Mouse (Mus musculus): ENCODE data around the gene Tmem80. TPM values are rescaled to one million over a fixed set of nuclear protein-coding genes. Genes with fewer than 3 reads are reported as not detected.

Gene Tmem80
- polyA plus RNA-seq, 1 experiment from 2014 or later = 40.2 TPM

GRCm38 (mm10) chr7:141315974-141316373 lies 11.6 kb upstream of the Tmem80 start:
- no peaks in the 10 kb centered on the region for H3K27me3 ChIP-seq (ENCODE audit: control insufficient read depth, insufficient read depth, low read length)
- H3K27ac ChIP-seq (ENCODE audit: low read depth, low read length) = no peak overlapping the region
- H3K9me3 ChIP-seq (ENCODE audit: control insufficient read depth, low read length) = no peaks in the 10 kb centered on the region
- no peaks in the 10 kb centered on the region for H3K4me1 ChIP-seq (ENCODE audit: control insufficient read depth, insufficient read depth, low read length)
- WGBS = 84% methylated on average over 5 of the region's 5 CpGs
- H3K9ac ChIP-seq (replicated peaks; ENCODE audit: low read depth, low read length) = no peak overlapping the region
- H3K36me3 ChIP-seq (ENCODE audit: control insufficient read depth, insufficient read depth, low read length) = peaks cover 77% of the 10 kb centered on the region
- no peak overlapping the region for H3K4me2 ChIP-seq (ENCODE audit: low read depth, low read length)
- H3K4me3 ChIP-seq (ENCODE audit: low read depth, low read length) = no peak overlapping the region
- no peak for ATAC-seq (ENCODE audit: low read depth)

GRCm38 (mm10) chr7:141317619-141318132 lies 9.9 kb upstream of the Tmem80 start:
- 79% methylated on average over 1 of the region's 1 CpGs for WGBS

GRCm38 (mm10) chr7:141319446-141319845 lies 8.1 kb upstream of the Tmem80 start:
- WGBS = 77% methylated on average over 2 of the region's 2 CpGs
- no peak for ATAC-seq (ENCODE audit: low read depth)

More at GRCm38 (mm10) chr7:141317619-141318132, 9.9 kb upstream of the Tmem80 start:
- Histone ChIP-seq H3K4me1 (ENCODE audit: control insufficient read depth, insufficient read depth, low read length) (no peaks in the 10 kb centered on the region), H3K4me2 (ENCODE audit: low read depth, low read length) (no peak overlapping the region), H3K4me3 (ENCODE audit: low read depth, low read length) (no peak overlapping the region), H3K27ac (ENCODE audit: low read depth, low read length) (no peak overlapping the region), H3K9ac (replicated peaks; ENCODE audit: low read depth, low read length) (no peak overlapping the region), H3K27me3 (ENCODE audit: control insufficient read depth, insufficient read depth, low read length) (no peaks in the 10 kb centered on the region), H3K36me3 (ENCODE audit: control insufficient read depth, insufficient read depth, low read length) (peaks cover 77% of the 10 kb centered on the region), H3K9me3 (ENCODE audit: control insufficient read depth, low read length) (no peaks in the 10 kb centered on the region)
- ATAC-seq (ENCODE audit: low read depth) = no peak

GRCm38 (mm10) chr7:141324686-141325085 lies 2.9 kb upstream of the Tmem80 start:
- 78% methylated on average over 1 of the region's 1 CpGs for WGBS
- Histone ChIP-seq H3K27me3 (ENCODE audit: control insufficient read depth, insufficient read depth, low read length) (no peaks in the 10 kb centered on the region), H3K4me2 (ENCODE audit: low read depth, low read length) (no peak overlapping the region), H3K27ac (ENCODE audit: low read depth, low read length) (no peak overlapping the region), H3K9me3 (ENCODE audit: control insufficient read depth, low read length) (no peaks in the 10 kb centered on the region), H3K4me1 (ENCODE audit: control insufficient read depth, insufficient read depth, low read length) (peaks cover 26% of the 10 kb centered on the region), H3K9ac (replicated peaks; ENCODE audit: low read depth, low read length) (no peak overlapping the region), H3K4me3 (ENCODE audit: low read depth, low read length) (no peak overlapping the region), H3K36me3 (ENCODE audit: control insufficient read depth, insufficient read depth, low read length) (peaks cover 34% of the 10 kb centered on the region)
- ATAC-seq (ENCODE audit: low read depth) = no peak

More at GRCm38 (mm10) chr7:141319446-141319845, 8.1 kb upstream of the Tmem80 start:
- Histone ChIP-seq H3K4me1 (ENCODE audit: control insufficient read depth, insufficient read depth, low read length) (0 out of 2 replicates have a peak, but pooled peaks cover under 1% of the 10 kb centered on the region), H3K36me3 (ENCODE audit: control insufficient read depth, insufficient read depth, low read length) (peaks cover 70% of the 10 kb centered on the region), H3K9me3 (ENCODE audit: control insufficient read depth, low read length) (no peaks in the 10 kb centered on the region), H3K27ac (ENCODE audit: low read depth, low read length) (no peak overlapping the region), H3K4me2 (ENCODE audit: low read depth, low read length) (no peak overlapping the region), H3K9ac (replicated peaks; ENCODE audit: low read depth, low read length) (no peak overlapping the region), H3K27me3 (ENCODE audit: control insufficient read depth, insufficient read depth, low read length) (no peaks in the 10 kb centered on the region), H3K4me3 (ENCODE audit: low read depth, low read length) (no peak overlapping the region)

DNA sequence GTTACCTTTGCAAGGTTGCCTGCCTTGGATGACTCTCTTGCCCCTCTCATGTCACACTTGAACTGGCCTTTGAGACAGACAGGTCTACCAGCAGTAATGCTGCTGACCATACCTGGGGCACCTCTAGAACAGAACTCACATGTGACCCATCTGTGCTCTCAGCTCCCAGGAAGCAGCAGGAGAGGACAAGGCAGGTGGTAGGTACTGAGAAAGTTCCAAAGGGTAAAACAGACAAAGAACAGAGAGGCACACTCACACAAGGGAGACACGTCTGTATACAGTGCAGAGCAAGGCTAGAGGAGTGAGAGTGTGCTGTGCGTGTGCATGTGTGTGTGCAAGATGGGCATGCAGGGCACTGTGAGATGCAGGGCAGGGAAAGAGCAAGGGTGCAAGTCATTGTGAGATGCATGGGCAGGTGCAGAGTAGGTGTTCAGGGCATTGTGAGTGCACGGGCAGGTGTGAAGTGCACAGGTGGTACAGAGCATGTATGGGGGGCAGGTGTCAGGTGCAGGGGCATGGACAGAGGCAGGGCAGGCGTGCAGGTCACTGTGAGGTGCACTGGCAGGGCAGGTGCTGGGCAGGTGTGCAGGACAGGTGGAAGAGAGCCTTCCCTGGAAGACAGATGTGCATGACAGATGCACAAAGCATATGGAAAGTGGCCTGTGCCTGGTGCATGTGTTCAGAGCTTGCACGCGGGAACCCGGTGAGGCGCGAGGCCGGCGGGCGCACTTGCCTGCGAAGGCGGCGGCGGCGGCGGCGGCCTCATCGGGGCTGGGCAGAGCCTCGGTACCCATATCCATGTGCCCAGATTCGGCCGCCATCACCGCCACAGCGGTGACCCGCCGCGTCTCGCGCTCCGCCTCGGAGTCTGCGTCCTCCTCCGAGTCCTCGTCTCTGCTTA lies 743 bp upstream of the Tmem80 start:
- Histone ChIP-seq H3K27ac (ENCODE audit: low read depth, low read length) (peak overlapping the region; percentile 99), H3K4me3 (ENCODE audit: low read depth, low read length) (peak overlapping the region; percentile 66), H3K36me3 (ENCODE audit: control insufficient read depth, insufficient read depth, low read length) (peaks cover 16% of the 10 kb centered on the region), H3K9ac (replicated peaks; ENCODE audit: low read depth, low read length) (peak overlapping the region; percentile 95), H3K9me3 (ENCODE audit: control insufficient read depth, low read length) (no peaks in the 10 kb centered on the region), H3K27me3 (ENCODE audit: control insufficient read depth, insufficient read depth, low read length) (no peaks in the 10 kb centered on the region), H3K4me1 (ENCODE audit: control insufficient read depth, insufficient read depth, low read length) (peaks cover 26% of the 10 kb centered on the region), H3K4me2 (ENCODE audit: low read depth, low read length) (peak overlapping the region; percentile 99)
- ATAC-seq (ENCODE audit: low read depth) = peak; percentile 18
- 4% methylated on average over 35 of the region's 35 CpGs for WGBS

GRCm38 (mm10) chr7:141328373-141328990 lies 943 bp downstream of the Tmem80 start:
- Histone ChIP-seq H3K36me3 (ENCODE audit: control insufficient read depth, insufficient read depth, low read length) (no peaks in the 10 kb centered on the region; the same call in 1 of the 2 replicates), H3K9ac (replicated peaks; ENCODE audit: low read depth, low read length) (peak overlapping the region; percentile 95), H3K4me2 (ENCODE audit: low read depth, low read length) (peak overlapping the region; percentile 99), H3K27me3 (ENCODE audit: control insufficient read depth, insufficient read depth, low read length) (no peaks in the 10 kb centered on the region), H3K9me3 (ENCODE audit: control insufficient read depth, low read length) (no peaks in the 10 kb centered on the region), H3K4me3 (ENCODE audit: low read depth, low read length) (peak overlapping the region; percentile 66), H3K27ac (ENCODE audit: low read depth, low read length) (peak overlapping the region; percentile 99), H3K4me1 (ENCODE audit: control insufficient read depth, insufficient read depth, low read length) (peaks cover 26% of the 10 kb centered on the region)
- WGBS = 20% methylated on average over 24 of the region's 24 CpGs
- peak; percentile 28 for ATAC-seq (ENCODE audit: low read depth)

DNA sequence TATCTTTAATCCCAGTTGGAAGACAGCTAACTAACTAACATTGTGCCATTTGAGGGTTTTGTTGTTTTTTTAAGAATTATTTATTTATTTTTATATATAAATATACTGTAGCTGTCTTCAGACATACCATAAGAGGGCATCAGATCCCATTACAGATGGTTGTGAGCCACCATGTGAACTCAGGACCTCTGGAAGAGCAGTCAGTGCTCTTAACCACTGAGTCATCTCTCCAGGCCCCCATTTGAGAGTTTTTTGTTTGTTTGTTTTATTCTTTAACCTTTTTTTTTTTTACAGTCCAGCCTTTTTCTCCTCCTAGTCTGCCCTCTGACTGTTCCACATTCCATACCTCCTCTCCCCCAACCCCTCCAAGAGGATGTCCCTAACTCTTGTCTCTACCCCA lies 3.2 kb downstream of the Tmem80 start:
- no peak for ATAC-seq (ENCODE audit: low read depth)
- Histone ChIP-seq H3K4me3 (ENCODE audit: low read depth, low read length) (no peak overlapping the region), H3K36me3 (ENCODE audit: control insufficient read depth, insufficient read depth, low read length) (peaks cover 13% of the 10 kb centered on the region; the same call in 1 of the 2 replicates), H3K9me3 (ENCODE audit: control insufficient read depth, low read length) (no peaks in the 10 kb centered on the region), H3K27ac (ENCODE audit: low read depth, low read length) (no peak overlapping the region), H3K4me1 (ENCODE audit: control insufficient read depth, insufficient read depth, low read length) (peaks cover 19% of the 10 kb centered on the region), H3K9ac (replicated peaks; ENCODE audit: low read depth, low read length) (no peak overlapping the region), H3K27me3 (ENCODE audit: control insufficient read depth, insufficient read depth, low read length) (no peaks in the 10 kb centered on the region), H3K4me2 (ENCODE audit: low read depth, low read length) (no peak overlapping the region)

DNA sequence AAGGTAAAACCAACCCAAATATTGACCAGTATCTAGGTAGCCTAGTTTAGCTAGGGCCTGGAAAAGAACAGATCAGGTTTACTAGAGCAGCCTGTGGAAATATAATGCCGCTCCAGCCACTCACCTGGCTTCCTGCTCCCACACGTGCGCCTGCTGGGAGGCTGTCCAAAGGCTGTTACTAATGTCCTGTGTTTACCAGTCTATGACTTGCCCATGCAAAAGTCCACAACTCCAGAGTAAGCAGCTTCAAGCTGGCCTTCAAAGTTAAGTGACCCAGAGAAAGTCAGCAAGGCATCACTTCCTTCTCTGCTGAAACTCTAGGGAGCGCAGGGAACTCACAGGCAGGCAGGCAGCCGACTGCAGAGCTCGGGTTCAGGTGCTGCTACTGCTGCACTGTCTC lies 4.5 kb downstream of the Tmem80 start:
- Histone ChIP-seq H3K27me3 (ENCODE audit: control insufficient read depth, insufficient read depth, low read length) (no peaks in the 10 kb centered on the region), H3K4me2 (ENCODE audit: low read depth, low read length) (no peak overlapping the region), H3K4me3 (ENCODE audit: low read depth, low read length) (no peak overlapping the region), H3K27ac (ENCODE audit: low read depth, low read length) (no peak overlapping the region), H3K9me3 (ENCODE audit: control insufficient read depth, low read length) (no peaks in the 10 kb centered on the region), H3K9ac (replicated peaks; ENCODE audit: low read depth, low read length) (no peak overlapping the region), H3K4me1 (ENCODE audit: control insufficient read depth, insufficient read depth, low read length) (peaks cover 7% of the 10 kb centered on the region; the same call in 1 of the 2 replicates), H3K36me3 (ENCODE audit: control insufficient read depth, insufficient read depth, low read length) (peaks cover 13% of the 10 kb centered on the region; the same call in 1 of the 2 replicates)
- ATAC-seq (ENCODE audit: low read depth) = no peak
- 81% methylated on average over 6 of the region's 6 CpGs for WGBS

All from neural tube, embryonic 14.5 days (tissue).